Mouse (Mus musculus) embryonic facial prominence, embryonic 10.5 days (tissue): ENCODE data around the gene Mpp4. TPM values are rescaled to one million over a fixed set of nuclear protein-coding genes. Genes with fewer than 3 reads are reported as not detected.

Experiments used
- DNase-seq: peaks from one replicate; pipeline ENCODE4 v3.0.0-alpha.2; 2017; ENCODE audit warnings: low spot score
- H3K27ac ChIP-seq: fragments of 300-500 bp; sonication (generic); replicated peaks from 2 replicates; pipeline ENCODE4 v1.5.1; 2016; ENCODE audit warnings: mild to moderate bottlenecking
- H3K27me3 ChIP-seq: fragments of 300-500 bp; sonication (generic); replicated peaks from 2 replicates; pipeline ENCODE4 v1.6.1; 2016; ENCODE audit warnings: low read depth, mild to moderate bottlenecking; ENCODE audit not compliant: poor library complexity, severe bottlenecking
- H3K36me3 ChIP-seq: fragments of 300-500 bp; sonication (generic); replicated peaks from 2 replicates; pipeline ENCODE4 v1.6.1; 2016; ENCODE audit warnings: mild to moderate bottlenecking, moderate library complexity
- H3K4me1 ChIP-seq: fragments of 300-500 bp; sonication (generic); 2 replicates; pipeline ENCODE4 v1.6.1; 2016
- H3K4me3 ChIP-seq: fragments of 300-500 bp; sonication (generic); 2 replicates; pipeline ENCODE4 v1.5.1; 2016; ENCODE audit warnings: mild to moderate bottlenecking, moderate library complexity
- H3K9me3 ChIP-seq: fragments of 300-500 bp; sonication (generic); 2 replicates; pipeline ENCODE4 v1.6.1; 2016; ENCODE audit warnings: mild to moderate bottlenecking
- WGBS: fragments of 180-500 bp; shearing (Covaris S2); methylation state at CpG from one replicate; pipeline ENCODE4 v1.1.7; 2016; 5-methylcytosine and 5-hydroxymethylcytosine counted together
- polyA plus RNA-seq: library from polyadenylated mRNA; unstranded; fragments of >200 nt; fragmentation: Nextera tagmentation; extraction: Ambion mirVana; gene quantifications from 2 replicates; pipeline ENCODE4 v1.2.1, GENCODE M21; 2016

The Mpp4 gene
- polyA plus RNA-seq: 0.18 and 0.41 TPM in 2 replicates

GRCm38 (mm10) chr1:59163030-59163461 is at the start of gene Mpp4:
Mpp4 (minus strand) TSS chr1:59163389.
- H3K4me3 ChIP-seq: no peak within 1 kb of the TSS
- peaks cover 40% of the 10 kb centered on the region for H3K36me3 ChIP-seq
- no peaks in the 10 kb centered on the region for H3K9me3 ChIP-seq
- no peak within 1 kb of the TSS for H3K27ac ChIP-seq
- WGBS: 38% methylated on average over 12 of the region's 12 CpGs
- no peak for DNase-seq
- no peaks in the 10 kb centered on the region; the same call in 1 of the 2 replicates for H3K27me3 ChIP-seq
- H3K4me1 ChIP-seq: peaks cover 3% of the 10 kb centered on the region; the same call in 1 of the 2 replicates

DNA sequence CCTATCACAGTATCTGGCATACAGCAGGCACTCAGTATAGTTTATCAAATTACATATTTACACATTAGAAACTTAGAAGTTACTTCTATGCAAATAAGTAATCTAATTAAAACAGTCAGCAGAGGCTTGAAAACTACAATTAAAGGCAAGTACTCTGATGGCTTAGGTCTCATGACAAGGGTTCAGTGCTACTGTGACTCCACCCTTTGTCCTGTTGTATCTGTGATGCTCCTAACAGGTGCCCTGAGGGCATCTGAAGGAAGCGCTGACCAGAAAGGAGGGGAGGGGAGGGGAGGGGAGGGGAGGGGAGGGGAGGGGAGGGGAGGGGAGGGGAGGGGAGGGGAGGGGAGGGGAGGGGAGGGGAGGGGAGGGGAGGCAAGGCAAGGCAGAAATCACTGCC is 49.8 kb upstream of the Mpp4 start:
- Histone ChIP-seq H3K36me3 (peaks cover 39% of the 10 kb centered on the region), H3K4me1 (no peaks in the 10 kb centered on the region), H3K27me3 (no peaks in the 10 kb centered on the region), H3K9me3 (no peaks in the 10 kb centered on the region), H3K4me3 (no peak overlapping the region), H3K27ac (no peak overlapping the region)
- no peak for DNase-seq
- WGBS: no CpG with 5 or more reads among the region's 1 CpGs

DNA sequence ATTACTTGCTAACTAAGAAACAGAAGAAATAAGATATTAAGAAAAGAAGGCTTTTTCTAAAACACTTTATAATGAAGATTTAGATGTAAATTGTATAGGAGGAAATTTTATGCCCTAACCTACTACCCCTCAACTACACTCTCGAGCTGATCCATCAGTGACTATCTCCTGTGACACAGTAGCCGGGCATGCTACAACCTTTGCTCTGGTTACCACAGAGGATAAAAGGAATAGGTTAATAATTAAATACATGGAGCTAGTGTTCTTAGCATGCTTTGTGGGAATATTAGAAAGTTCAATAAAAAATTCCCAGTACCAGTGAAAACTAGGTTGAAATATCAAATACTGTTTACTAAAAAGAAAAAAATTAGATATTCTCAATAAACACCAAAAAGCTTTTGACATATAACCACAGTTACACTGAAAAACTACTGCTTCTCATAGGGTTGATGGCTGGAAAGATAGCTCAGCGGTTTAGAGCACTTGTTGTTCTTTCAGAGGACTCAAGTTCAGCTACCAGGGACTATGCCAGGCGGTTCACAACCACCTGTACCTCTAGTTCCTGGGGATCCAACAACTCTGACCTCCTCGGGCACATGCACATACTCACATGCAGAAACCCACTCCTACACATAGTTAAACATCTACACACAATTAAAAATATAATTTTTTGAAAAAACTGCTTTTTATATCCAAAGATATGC is 49.0 kb upstream of the Mpp4 start:
- no peak overlapping the region for H3K4me3 ChIP-seq
- peaks cover 36% of the 10 kb centered on the region for H3K36me3 ChIP-seq
- no peaks in the 10 kb centered on the region for H3K9me3 ChIP-seq
- H3K27ac ChIP-seq: no peak overlapping the region
- WGBS: 82% methylated on average over 5 of the region's 5 CpGs
- no peaks in the 10 kb centered on the region for H3K4me1 ChIP-seq
- no peak for DNase-seq
- no peaks in the 10 kb centered on the region for H3K27me3 ChIP-seq

- Histone ChIP-seq H3K4me1 (no peaks in the 10 kb centered on the region), H3K27me3 (no peaks in the 10 kb centered on the region), H3K4me3 (no peak overlapping the region), H3K9me3 (no peaks in the 10 kb centered on the region), H3K36me3 (peaks cover 37% of the 10 kb centered on the region), H3K27ac (no peak overlapping the region)
- WGBS: 87% methylated on average over 4 of the region's 4 CpGs
- DNase-seq: no peak
These were observed 48.5 kb upstream of the Mpp4 start for GRCm38 (mm10) chr1:59211651-59212050.

GRCm38 (mm10) chr1:59208331-59208730 is 45.1 kb upstream of the Mpp4 start:
- H3K27me3 ChIP-seq: no peaks in the 10 kb centered on the region
- no peaks in the 10 kb centered on the region for H3K4me1 ChIP-seq
- no peak overlapping the region for H3K4me3 ChIP-seq
- no peaks in the 10 kb centered on the region for H3K9me3 ChIP-seq
- H3K27ac ChIP-seq: no peak overlapping the region
- whole genome bisulfite sequencing: 93% methylated on average over 1 of the region's 1 CpGs
- peaks cover 23% of the 10 kb centered on the region for H3K36me3 ChIP-seq
- no peak for DNase-seq

DNA sequence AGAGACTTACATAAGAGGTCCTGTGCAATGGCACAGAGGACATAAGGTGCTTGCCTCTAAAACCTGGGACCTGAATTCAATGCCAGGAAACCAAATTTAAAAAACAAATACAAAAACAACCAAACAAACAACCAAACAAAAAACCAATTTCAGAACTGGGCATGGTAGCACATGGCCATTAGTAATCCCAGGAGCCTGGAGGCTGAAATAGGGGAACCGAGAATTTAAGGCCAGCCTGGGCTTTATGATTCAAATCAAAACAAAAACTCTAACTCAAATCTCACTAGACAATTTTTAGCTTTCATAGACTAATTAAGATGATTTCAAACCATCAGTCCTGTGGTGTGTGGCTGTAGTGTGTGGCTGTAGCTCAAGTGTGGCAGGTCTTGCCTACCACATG is 41.3 kb upstream of the Mpp4 start:
- Histone ChIP-seq H3K27ac (no peak overlapping the region), H3K4me3 (no peak overlapping the region), H3K9me3 (no peaks in the 10 kb centered on the region), H3K27me3 (no peaks in the 10 kb centered on the region), H3K4me1 (no peaks in the 10 kb centered on the region), H3K36me3 (peaks cover 38% of the 10 kb centered on the region)
- 86% methylated on average over 1 of the region's 1 CpGs for WGBS
- no peak for DNase-seq

DNA sequence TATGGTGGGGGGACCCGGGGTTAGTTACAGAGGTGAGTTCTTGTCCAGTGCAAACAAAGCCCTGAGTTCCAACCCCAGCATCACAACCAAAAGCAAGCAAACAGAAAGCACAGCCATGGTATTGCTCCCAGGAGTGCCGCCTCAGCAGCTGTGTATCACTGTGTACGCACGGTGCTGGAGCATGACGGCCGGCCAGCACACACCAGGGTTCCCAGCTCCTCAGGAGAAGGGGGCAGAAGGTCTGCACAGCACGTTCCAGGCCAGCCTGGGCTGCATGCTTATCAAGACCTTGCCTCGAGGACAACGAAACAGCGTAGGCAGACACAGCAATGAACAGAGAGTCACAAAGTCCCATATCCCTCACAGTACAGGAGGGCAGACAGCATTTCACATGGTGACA is 39.2 kb upstream of the Mpp4 start:
- H3K4me1 ChIP-seq: no peaks in the 10 kb centered on the region
- DNase-seq: no peak
- H3K9me3 ChIP-seq: no peaks in the 10 kb centered on the region
- H3K36me3 ChIP-seq: peaks cover 42% of the 10 kb centered on the region
- H3K27ac ChIP-seq: no peak overlapping the region
- H3K27me3 ChIP-seq: no peaks in the 10 kb centered on the region
- WGBS: 92% methylated on average over 10 of the region's 10 CpGs
- H3K4me3 ChIP-seq: no peak overlapping the region

DNA sequence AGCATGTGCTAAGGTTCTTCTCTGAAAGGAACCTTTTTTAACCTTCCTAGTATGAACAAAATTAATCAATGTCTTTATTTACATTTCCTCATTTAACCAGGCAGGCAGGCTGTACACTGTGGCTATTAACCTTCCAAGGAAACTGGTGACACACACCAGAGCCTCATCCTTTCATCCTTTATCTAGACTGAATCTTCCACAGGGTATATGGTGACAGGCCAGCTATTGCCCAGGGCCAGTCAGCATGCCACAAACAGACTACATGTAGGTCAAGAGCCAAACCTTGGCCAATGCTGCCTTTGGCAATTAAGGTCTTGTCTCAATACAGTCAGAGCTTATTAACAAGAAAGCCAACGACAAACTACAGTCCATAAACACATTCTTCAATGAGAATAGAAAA is 38.4 kb upstream of the Mpp4 start:
- no peaks in the 10 kb centered on the region for H3K9me3 ChIP-seq
- H3K4me1 ChIP-seq: no peaks in the 10 kb centered on the region
- no peak overlapping the region for H3K27ac ChIP-seq
- WGBS: 81% methylated on average over 1 of the region's 1 CpGs
- H3K27me3 ChIP-seq: no peaks in the 10 kb centered on the region
- no peak for DNase-seq
- no peak overlapping the region for H3K4me3 ChIP-seq
- H3K36me3 ChIP-seq: peaks cover 39% of the 10 kb centered on the region

DNA sequence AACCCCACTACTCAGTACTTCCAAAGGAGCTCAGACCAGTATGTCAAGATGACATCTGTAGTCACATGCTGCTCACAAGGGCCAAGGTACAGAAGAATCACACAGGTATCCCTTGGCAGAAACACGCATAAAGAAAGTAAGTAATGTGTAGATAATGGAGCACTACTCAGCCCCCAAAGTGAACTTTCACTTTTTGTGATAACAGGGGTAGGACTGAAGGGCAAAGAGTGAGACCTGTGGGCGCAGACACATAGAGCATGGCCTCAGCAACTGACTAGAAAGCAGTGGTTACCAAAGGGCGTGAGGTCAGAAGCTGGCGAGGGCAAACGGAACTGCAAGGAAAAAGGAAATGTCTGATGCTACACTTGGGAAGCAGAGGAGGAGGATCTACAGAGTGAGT is 37.8 kb upstream of the Mpp4 start:
- WGBS: 85% methylated on average over 5 of the region's 5 CpGs
- H3K4me3 ChIP-seq: no peak overlapping the region
- no peak for DNase-seq
- H3K4me1 ChIP-seq: no peaks in the 10 kb centered on the region
- peaks cover 42% of the 10 kb centered on the region for H3K36me3 ChIP-seq
- no peak overlapping the region for H3K27ac ChIP-seq
- H3K27me3 ChIP-seq: no peaks in the 10 kb centered on the region
- H3K9me3 ChIP-seq: no peaks in the 10 kb centered on the region

DNA sequence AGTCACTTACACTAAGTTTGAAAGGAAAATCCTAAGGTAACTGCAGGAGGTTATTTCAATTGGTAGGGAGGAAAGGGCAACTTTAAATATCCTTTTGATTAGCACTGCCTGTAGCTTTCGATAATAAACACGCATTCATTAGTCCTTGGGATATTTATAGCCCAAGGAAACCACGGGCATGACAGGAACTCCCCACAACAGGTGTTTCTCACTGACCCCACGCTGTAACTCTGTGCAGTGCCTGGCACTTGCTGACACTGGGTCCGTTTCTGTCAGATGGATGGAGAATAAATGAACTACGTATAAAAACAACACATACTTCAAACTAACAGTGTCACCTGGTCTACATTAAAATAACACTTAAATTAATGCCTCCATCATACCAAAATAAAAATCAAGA is 31.8 kb upstream of the Mpp4 start:
- Histone ChIP-seq H3K4me1 (no peaks in the 10 kb centered on the region), H3K27ac (no peak overlapping the region), H3K4me3 (no peak overlapping the region), H3K36me3 (peaks cover 53% of the 10 kb centered on the region), H3K9me3 (no peaks in the 10 kb centered on the region), H3K27me3 (no peaks in the 10 kb centered on the region)
- WGBS: 83% methylated on average over 6 of the region's 6 CpGs
- DNase-seq: no peak

DNA sequence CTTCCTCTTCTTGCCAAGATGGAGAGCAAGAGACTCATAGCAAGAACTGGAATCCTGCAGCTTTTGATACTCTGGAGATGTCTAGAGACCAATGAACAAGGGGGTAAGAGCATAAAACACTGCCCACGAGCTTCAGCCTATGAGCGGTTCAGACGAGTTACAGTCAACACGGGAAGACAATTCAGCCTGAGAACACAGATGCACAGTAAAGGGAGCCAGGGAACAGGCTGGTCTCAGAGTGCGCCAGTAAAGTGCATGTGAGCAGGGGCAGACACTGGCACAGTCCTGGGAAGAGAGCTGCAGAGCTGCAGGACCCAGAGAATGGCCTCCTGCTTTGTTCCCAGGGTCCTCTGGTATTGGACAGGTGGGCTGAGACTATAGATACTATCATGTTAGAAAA is 24.6 kb upstream of the Mpp4 start:
- DNase-seq: no peak
- H3K9me3 ChIP-seq: no peaks in the 10 kb centered on the region
- no peaks in the 10 kb centered on the region for H3K4me1 ChIP-seq
- 88% methylated on average over 5 of the region's 5 CpGs for WGBS
- H3K27me3 ChIP-seq: no peaks in the 10 kb centered on the region
- no peak overlapping the region for H3K27ac ChIP-seq
- no peak overlapping the region for H3K4me3 ChIP-seq
- peaks cover 42% of the 10 kb centered on the region for H3K36me3 ChIP-seq

GRCm38 (mm10) chr1:59186317-59186716 is 23.1 kb upstream of the Mpp4 start:
- 88% methylated on average over 10 of the region's 10 CpGs for WGBS
- no peak for DNase-seq
- no peaks in the 10 kb centered on the region for H3K9me3 ChIP-seq
- no peak overlapping the region for H3K4me3 ChIP-seq
- H3K36me3 ChIP-seq: peaks cover 38% of the 10 kb centered on the region
- H3K27me3 ChIP-seq: no peaks in the 10 kb centered on the region
- no peaks in the 10 kb centered on the region for H3K4me1 ChIP-seq
- H3K27ac ChIP-seq: no peak overlapping the region

GRCm38 (mm10) chr1:59185410-59185809 is 22.2 kb upstream of the Mpp4 start:
- Histone ChIP-seq H3K9me3 (no peaks in the 10 kb centered on the region), H3K4me3 (no peak overlapping the region), H3K4me1 (no peaks in the 10 kb centered on the region), H3K27me3 (no peaks in the 10 kb centered on the region), H3K27ac (no peak overlapping the region), H3K36me3 (peaks cover 29% of the 10 kb centered on the region)
- DNase-seq: no peak
- 88% methylated on average over 9 of the region's 9 CpGs for WGBS
